Mouse (Mus musculus) embryo, embryonic 9.5 days (tissue): ENCODE results near the gene Slc25a11.

Experiments
- DNase-seq: peaks from one replicate; pipeline ENCODE4 v3.0.0-alpha.2; 2017; ENCODE audit errors: extremely low spot score

Slc25a11 gene

DNA sequence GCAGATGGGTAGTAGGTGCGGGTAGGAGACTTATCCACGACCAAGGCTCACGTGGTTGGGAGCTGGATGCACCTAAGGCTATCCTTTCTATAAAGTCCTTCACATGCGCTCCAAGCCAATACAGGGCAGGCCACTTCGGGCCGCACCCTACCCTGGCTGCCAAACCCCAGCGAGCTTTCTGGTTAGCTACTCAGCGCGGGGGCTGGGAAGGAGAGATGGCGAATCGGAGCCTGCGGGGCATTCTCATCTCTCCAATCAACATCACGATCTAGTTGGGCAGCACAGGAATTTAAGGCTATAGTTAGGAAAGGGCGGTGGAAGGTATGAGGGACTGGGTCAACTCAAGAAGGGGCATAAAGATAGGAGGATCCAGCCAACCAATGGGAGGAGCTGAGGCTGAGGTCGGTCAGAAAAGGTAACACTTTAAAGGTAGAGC lies 21.1 kb upstream of the Slc25a11 start:
- no peak for DNase-seq

GRCm38 (mm10) chr11:70667271-70668150 lies 20.2 kb upstream of the Slc25a11 start:
- no peak for DNase-seq

- no peak for DNase-seq
These were observed 19.4 kb upstream of the Slc25a11 start for GRCm38 (mm10) chr11:70666687-70667086.

- no peak for DNase-seq
These were observed 17.5 kb upstream of the Slc25a11 start for GRCm38 (mm10) chr11:70664741-70665140.

DNA sequence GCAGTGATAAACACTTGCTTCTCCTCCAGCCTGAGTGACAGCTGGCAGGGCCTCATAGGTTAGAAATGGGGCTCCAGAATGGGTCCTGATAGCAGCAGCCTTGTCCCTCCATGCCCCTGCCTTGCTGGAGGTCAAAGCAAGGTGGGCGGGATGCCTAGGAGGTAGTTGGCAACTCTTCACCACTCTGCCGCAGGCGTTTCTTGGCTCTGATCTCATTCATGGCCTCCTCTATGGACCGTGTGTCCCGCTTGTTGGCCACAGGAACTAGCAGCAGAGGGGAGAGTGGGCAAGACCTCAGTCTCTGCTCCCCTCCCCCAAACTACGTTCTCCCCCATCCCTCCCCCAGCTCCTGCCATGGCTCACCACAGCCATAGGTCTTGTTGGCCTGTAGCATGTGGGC lies 16.7 kb upstream of the Slc25a11 start:
- DNase-seq, result no peak

GRCm38 (mm10) chr11:70663101-70663500 lies 15.8 kb upstream of the Slc25a11 start:
- DNase-seq, result no peak

GRCm38 (mm10) chr11:70660571-70660970 lies 13.3 kb upstream of the Slc25a11 start:
- DNase-seq, result no peak

- no peak for DNase-seq
These were observed 11.7 kb upstream of the Slc25a11 start for GRCm38 (mm10) chr11:70658942-70659341.

DNA sequence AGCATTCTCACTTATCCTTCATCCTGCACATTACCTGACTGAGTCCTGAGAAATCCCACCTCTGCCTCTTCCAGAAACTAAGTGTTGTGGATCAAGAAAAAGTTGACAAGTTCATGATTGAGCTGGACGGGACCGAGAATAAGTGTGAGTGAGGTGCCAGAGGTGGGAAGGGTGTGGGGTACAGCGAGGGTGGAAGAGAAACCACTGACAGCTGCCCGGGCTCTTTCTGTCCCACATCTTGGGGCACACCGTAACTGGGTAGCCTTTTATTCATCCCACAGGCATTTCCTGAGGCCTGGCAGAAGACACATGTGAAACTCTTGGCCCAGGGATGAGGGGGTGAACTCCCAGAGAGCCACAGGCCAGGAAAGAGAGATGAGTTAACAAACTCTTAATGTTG lies 11.2 kb upstream of the Slc25a11 start:
- DNase-seq, result no peak

GRCm38 (mm10) chr11:70657991-70658390 lies 10.7 kb upstream of the Slc25a11 start:
- no peak for DNase-seq

GRCm38 (mm10) chr11:70657573-70657972 lies 10.3 kb upstream of the Slc25a11 start:
- DNase-seq, result no peak

DNA sequence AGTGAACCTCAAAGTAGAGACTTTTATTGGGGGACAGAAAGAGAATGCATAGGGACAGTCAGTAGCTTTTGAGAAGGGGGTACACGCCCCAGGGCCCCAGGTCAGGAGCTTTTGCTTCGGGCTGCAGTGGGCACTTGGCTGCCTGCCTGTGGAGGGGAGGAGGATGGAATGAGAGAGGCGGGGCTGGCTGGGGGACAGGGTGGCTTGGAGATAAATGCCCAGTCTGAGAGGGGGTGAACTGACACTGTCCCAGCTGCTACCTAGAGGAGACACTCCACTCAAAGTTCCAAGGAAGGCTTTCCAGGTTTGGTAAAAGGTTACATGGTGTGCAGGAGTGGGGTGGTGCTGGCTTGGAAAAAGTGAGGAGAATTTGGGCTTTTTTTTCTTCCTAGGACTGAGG lies 9.7 kb upstream of the Slc25a11 start, which contains the start of gene Eno3:
Gene Eno3 (plus strand): TSS at position 239 of the 400 bp plus-strand sequence.
- DNase-seq, result peak; percentile 81

- peak; percentile 83 for DNase-seq
These were observed 9.2 kb upstream of the Slc25a11 start for GRCm38 (mm10) chr11:70656456-70656927.

GRCm38 (mm10) chr11:70655571-70656455 lies 8.5 kb upstream of the Slc25a11 start:
- peak; percentile 82 for DNase-seq

DNA sequence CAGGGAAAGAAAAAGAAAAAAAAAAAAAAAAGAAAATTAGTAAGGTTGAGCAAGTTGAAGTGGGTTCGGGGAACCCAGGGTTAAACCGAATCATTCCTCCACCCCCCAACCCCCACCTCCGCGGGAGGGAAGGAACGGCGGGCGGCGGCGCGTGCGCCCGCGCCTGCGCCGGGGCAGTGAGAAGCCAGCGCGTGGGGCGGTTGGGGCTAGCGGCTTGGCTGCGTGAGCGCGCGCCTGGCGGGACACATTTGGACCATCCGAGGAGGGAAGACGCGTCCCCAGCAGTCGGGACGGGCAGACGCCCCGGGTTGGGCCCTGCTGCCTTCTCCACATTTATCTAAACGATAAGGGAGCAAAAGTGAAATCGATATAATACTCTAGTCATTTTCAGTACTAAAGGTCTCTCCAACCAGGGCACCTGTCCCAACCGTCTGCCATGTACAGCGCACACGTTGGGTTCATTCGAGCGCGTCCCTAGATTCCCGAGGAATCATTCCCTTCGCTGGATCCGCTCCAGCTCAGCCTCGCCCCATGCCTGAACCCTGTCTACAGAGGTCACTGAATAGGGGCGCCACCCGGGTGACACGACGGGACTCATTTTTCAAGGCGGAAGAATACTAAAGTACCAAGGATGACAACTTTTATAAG lies 7.8 kb upstream of the Slc25a11 start:
- peak; percentile 85 for DNase-seq

GRCm38 (mm10) chr11:70654198-70654922 lies 7.1 kb upstream of the Slc25a11 start, which contains the start of gene Pfn1:
TSS of gene Pfn1 (minus strand) at chr11:70654644.
- peak; percentile 85 for DNase-seq

GRCm38 (mm10) chr11:70653345-70654197 lies 6.3 kb upstream of the Slc25a11 start:
- peak; percentile 88 for DNase-seq

DNA sequence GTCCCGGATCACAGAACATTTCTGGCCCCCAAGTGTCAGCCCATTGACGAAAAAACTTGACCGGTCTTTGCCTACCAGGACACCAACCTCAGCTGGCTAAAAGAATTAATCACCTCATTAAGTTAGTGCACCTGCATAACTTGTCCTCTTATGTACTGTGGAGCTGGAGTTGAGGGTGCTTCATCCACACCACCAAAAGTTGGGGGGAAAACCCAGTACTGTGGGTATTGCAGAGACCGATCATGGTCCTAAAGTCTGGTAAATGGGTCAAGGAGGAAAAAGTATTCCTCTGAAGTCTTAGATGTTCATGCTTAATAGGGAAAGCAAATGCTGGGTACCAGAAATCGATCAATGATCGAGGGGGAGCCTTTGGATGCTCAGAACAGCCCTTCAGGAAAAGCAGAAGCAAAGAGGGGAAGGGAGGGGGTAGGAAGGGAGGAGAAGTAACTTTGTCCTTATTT lies 5.6 kb upstream of the Slc25a11 start:
- DNase-seq, result no peak

DNA sequence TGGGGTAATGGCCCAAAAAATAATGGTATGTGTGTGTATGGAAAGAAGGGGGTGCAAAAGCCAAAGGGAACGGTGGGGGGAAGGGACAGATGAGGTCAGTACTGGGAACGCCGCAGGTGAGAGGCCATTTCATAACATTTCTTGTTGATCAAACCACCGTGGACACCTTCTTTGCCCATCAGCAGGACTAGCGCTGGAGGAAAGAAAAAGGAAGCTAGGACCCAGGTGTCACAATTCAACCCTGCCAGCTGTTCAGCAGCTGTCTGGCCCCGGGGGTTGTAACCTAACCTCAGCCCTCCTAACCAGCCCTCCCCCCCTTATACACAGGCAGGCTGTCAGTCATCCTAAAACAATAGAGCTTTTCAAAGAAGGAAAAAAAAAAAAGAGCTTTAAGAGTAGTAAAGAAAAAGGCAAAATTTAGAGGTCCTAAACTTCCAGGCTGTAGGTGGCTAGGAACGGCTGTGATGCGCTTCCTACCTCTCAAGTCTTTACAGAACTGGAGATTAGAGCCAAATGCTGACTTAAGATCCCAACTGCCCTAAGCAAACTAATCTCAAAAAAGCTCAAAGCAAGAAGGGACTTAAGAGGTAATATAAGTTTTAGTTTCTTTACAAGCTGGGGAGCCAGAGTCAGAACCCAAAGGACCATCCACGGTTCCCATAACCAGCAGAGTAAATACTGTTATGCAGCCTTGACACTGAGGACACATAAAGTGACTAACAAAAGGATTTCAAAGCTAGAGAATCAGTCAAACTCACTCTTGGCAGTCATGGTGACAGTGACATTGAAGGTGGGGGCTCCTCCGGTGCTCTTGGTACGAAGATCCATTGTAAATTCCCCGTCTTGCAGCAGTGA lies 5.0 kb upstream of the Slc25a11 start:
- no peak for DNase-seq
